In the genomic region with DNA sequence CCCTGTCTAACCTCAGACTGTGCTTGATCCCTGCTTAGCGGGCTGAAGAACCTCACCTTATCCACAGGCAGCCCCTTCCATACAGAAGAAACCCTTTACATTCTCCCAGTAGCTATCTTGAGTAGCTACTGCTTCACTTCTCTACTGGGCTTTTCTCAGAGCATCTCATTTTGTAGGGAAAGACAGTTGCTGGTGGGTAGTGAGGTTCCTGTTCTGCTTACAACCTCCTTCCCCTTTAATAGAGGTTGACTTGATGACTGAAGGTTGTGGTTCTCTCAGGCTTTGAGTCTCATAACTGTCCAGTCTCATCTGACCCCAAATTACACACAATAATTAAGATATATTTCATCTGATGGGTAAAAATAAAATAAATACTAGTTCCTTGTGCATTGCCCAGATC, we compare ENCODE assay signal across 25 mouse cellular contexts. TPM values are rescaled to one million over a fixed set of nuclear protein-coding genes. Genes with fewer than 3 reads are reported as not detected.
DNase-seq lines count a peak whose midpoint lies in the region; ATAC-seq lines count a peak whose summit lies in the region.
"Had no signal": no experiment of that assay in that cellular context is flagged by ENCODE, and none has a peak within 500 bp of the region (broad histone marks: within the 10 kb centered on the region; RNA-seq: fewer than 3 reads in every experiment).

No protein-coding gene starts in this region.

- H3K4me3 ChIP-seq in liver, embryonic 11.5 days (ENCODE audit: low read depth, low read length): no peak overlapping the region
- H3K4me3 ChIP-seq: embryonic facial prominence, embryonic 15.5 days; erythroblast, embryonic 14.5 days; forebrain, embryonic 10.5 days; forebrain, embryonic 15.5 days; heart, embryonic 13.5 days; hindbrain, embryonic 12.5 days had no signal

- peak; percentile 78 for ATAC-seq in common myeloid progenitor, adult 5-6 weeks (replicated peaks; ENCODE audit: low read depth, poor library complexity, severe bottlenecking)
- peak; percentile 79 for ATAC-seq in megakaryocyte progenitor cell, adult 5-6 weeks (replicated peaks; ENCODE audit: poor library complexity)
- no peak for ATAC-seq in liver, embryonic 11.5 days (replicated peaks; ENCODE audit: low FRiP score)
- ATAC-seq: activated CD4-positive, CD25-positive, alpha-beta regulatory T cell, adult 4 months; CD4-positive, CD25-positive, alpha-beta regulatory T cell, adult 4 months; forebrain, embryonic 15.5 days; hindbrain, embryonic 16.5 days; Patski had no signal

- no peaks in the 10 kb centered on the region for H3K27me3 ChIP-seq in liver, embryonic 11.5 days (replicated peaks; ENCODE audit: control insufficient read depth, insufficient read depth, low read length)
- H3K27me3 ChIP-seq: embryonic facial prominence, embryonic 15.5 days; forebrain, embryonic 15.5 days; heart, embryonic 13.5 days; hindbrain, embryonic 12.5 days; Patski had no signal

- H3K9me3 ChIP-seq in liver, embryonic 11.5 days (ENCODE audit: control insufficient read depth, low read length): no peaks in the 10 kb centered on the region
- H3K9me3 ChIP-seq: embryonic facial prominence, embryonic 15.5 days; forebrain, embryonic 10.5 days; forebrain, embryonic 15.5 days; G1E; heart, embryonic 13.5 days; hindbrain, embryonic 12.5 days had no signal

- DNase-seq in heart, adult 11 months: peak; percentile 77
- DNase-seq in heart, adult 9 months (ENCODE audit: low spot score in 2 of 2): no peak
- DNase-seq in kidney, postnatal 25 days: no peak
- DNase-seq in adipocyte (ENCODE audit: low spot score): no peak
- no peak for DNase-seq in liver, embryonic 11.5 days (ENCODE audit: low spot score)
- DNase-seq: adrenal gland, postnatal 25 days; B cell, adult 2 months; cerebellum, adult 2 months; cerebellum, postnatal 10 days; embryo, embryonic 11 days; gastrocnemius, postnatal 10 days; heart, postnatal 36 days had no signal

- H3K27ac ChIP-seq in liver, embryonic 11.5 days (ENCODE audit: low read depth, low read length): no peak overlapping the region
- H3K27ac ChIP-seq: embryonic facial prominence, embryonic 15.5 days; forebrain, embryonic 10.5 days; forebrain, embryonic 15.5 days; heart, embryonic 13.5 days; hindbrain, embryonic 12.5 days had no signal

- no peak overlapping the region for H3K4me2 ChIP-seq in liver, embryonic 11.5 days
- H3K4me2 ChIP-seq: embryonic facial prominence, embryonic 15.5 days; forebrain, embryonic 15.5 days; heart, embryonic 13.5 days; hindbrain, embryonic 12.5 days had no signal

- H3K9ac ChIP-seq in liver, embryonic 11.5 days (ENCODE audit: low read depth, low read length): no peak overlapping the region
- H3K9ac ChIP-seq: embryonic facial prominence, embryonic 15.5 days; forebrain, embryonic 15.5 days; heart, embryonic 13.5 days; hindbrain, embryonic 12.5 days had no signal

- WGBS in liver, embryonic 11.5 days: 70% methylated on average over 1 of the region's 1 CpGs

- H3K36me3 ChIP-seq in liver, embryonic 11.5 days (ENCODE audit: control insufficient read depth, insufficient read depth, low read length): no peaks in the 10 kb centered on the region
- H3K36me3 ChIP-seq: embryonic facial prominence, embryonic 15.5 days; forebrain, embryonic 10.5 days; forebrain, embryonic 15.5 days; G1E; heart, embryonic 13.5 days; hindbrain, embryonic 12.5 days had no signal

- no peaks in the 10 kb centered on the region; the same call in 1 of the 2 replicates for H3K4me1 ChIP-seq in liver, embryonic 11.5 days (replicated peaks; ENCODE audit: control insufficient read depth, insufficient read depth, low read length)
- H3K4me1 ChIP-seq: embryonic facial prominence, embryonic 15.5 days; forebrain, embryonic 10.5 days; forebrain, embryonic 15.5 days; heart, embryonic 13.5 days; hindbrain, embryonic 12.5 days had no signal

RNA-seq across cellular contexts. Expression of a gene that starts 50.1 kb away (rescaled TPM):
- not detected in 2 replicates for total RNA-seq in common myeloid progenitor, adult 5-6 weeks (2017)
- 1.2 and 1.4 TPM in 2 replicates for total RNA-seq in megakaryocyte progenitor cell, adult 5-6 weeks (2015)
- 0.17 TPM in 1 of 2 replicates, not detected in the other for total RNA-seq in megakaryocyte progenitor cell, adult 5-6 weeks (2017)
- polyA plus RNA-seq in liver, embryonic 11.5 days (2014; fragmentation: Nextera tagmentation; extraction: Ambion mirVana): 0.21 and 0.48 TPM in 2 replicates
- polyA plus RNA-seq: erythroblast, embryonic 14.5 days had no signal

RNA-seq across cellular contexts. Expression of a gene that starts 50.3 kb away (rescaled TPM):
- total RNA-seq in common myeloid progenitor, adult 5-6 weeks (2017): 30.1 and 51.8 TPM in 2 replicates
- 47.3 and 62.2 TPM in 2 replicates for total RNA-seq in megakaryocyte progenitor cell, adult 5-6 weeks (2015)
- 23.2 and 23.5 TPM in 2 replicates for total RNA-seq in megakaryocyte progenitor cell, adult 5-6 weeks (2017)
- 20.1 and 20.5 TPM in 2 replicates for polyA plus RNA-seq in liver, embryonic 11.5 days (2014; fragmentation: Nextera tagmentation; extraction: Ambion mirVana)
